Mouse (Mus musculus): ENCODE results near the gene Tdrkh. TPM values are rescaled to one million over a fixed set of nuclear protein-coding genes. Genes with fewer than 3 reads are reported as not detected.

The Tdrkh gene
- total RNA-seq, 2 experiments from 2014 or later: 41.3 to 47.2 TPM

DNA sequence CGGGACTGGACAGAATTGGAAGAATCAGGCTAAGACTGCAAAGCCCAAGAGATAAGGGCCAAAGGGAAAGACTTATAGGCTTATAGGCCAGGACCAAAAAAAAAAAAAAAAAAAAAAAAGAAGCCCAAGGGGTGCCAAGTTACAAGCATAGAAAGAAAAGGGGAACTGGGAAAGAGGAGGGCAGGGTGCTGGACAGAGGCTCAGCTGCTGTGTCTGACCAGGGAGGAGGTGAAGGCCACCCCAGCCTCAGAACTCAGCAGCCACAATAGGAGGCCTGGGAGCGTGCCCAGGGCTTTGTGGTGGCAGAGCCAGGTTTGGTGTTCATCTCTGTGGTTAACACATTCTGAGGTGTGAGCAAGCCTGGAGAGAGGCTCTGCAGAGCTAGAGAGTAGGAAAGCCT, 37.9 kb upstream of the Tdrkh start:
- Histone ChIP-seq H3K27ac (no peak overlapping the region), H3K4me3 (no peak overlapping the region)
- TF ChIP-seq CTCF (conservative IDR thresholded peaks at IDR 0.05): no peak
- no peak for DNase-seq (ENCODE audit: low spot score in 2 of 2)

DNA sequence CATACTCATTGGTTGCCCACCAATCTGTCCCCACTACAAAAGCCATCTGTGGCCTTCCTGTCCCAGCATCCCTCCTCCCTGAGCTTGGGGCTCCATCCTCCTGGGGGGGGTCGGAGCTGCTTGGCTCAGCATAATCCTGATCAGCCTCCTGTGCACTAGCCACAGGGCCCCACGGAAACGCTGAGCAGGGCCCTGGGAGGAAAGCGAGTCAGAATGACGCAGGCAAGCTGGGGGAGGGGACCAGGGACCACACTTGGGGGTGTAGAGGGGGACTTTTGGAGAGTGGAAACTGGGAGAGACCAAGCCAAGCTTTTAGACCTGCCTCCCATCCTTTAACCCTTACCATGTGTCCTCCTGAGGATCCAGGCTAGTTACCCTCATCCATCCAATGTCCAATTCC, 37.2 kb upstream of the Tdrkh start:
- TF ChIP-seq CTCF (conservative IDR thresholded peaks at IDR 0.05): no peak
- no peak for DNase-seq (ENCODE audit: low spot score in 2 of 2)
- Histone ChIP-seq H3K27ac (no peak overlapping the region), H3K4me3 (no peak overlapping the region)

DNA sequence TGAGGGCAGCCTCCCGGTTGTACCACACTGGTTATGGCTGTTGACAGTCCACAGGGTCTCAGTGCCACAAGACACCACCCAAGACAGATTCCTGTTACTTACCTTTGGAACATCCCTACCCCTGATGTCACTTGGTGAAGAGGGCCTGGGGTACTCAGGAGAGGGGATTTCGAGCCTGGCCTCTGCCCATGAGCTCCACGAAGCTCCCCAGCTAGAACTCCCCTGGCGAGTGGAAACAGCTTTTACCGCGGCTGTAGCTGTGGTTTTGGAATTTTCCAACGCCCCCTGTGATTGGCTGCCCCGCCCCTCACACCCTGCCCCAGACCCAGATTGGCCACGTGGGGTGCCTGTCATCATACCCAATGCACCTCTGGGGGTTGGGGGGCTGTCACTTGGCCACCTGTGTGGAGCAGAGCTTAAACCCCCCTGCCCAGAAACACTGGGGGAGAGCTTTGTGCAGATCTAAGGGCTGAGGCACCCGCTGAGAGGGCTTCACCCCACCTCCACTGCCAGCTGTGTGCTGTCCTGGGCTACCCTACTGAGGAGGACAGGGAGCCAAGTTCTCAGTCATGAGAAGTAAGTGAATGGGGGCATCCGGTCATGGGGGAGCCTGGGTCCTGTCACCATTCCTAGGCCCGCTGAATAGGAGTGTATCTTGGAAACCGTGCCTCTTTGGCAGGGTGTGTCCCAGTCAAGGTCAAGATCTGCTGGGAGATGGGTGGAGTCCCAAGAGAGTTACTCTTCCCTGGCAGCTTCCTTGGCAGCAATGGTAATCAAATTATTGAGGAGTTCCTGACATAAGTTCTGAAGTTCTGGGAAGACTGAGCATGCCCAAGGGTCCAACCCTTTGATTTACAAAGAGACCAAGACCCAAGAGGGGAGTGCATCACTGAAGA, 35.8 kb upstream of the Tdrkh start:
- Histone ChIP-seq H3K27ac (no peak overlapping the region), H3K4me3 (no peak overlapping the region)
- no peak for DNase-seq (ENCODE audit: low spot score in 2 of 2)
- no peak for TF ChIP-seq CTCF (conservative IDR thresholded peaks at IDR 0.05)

DNA sequence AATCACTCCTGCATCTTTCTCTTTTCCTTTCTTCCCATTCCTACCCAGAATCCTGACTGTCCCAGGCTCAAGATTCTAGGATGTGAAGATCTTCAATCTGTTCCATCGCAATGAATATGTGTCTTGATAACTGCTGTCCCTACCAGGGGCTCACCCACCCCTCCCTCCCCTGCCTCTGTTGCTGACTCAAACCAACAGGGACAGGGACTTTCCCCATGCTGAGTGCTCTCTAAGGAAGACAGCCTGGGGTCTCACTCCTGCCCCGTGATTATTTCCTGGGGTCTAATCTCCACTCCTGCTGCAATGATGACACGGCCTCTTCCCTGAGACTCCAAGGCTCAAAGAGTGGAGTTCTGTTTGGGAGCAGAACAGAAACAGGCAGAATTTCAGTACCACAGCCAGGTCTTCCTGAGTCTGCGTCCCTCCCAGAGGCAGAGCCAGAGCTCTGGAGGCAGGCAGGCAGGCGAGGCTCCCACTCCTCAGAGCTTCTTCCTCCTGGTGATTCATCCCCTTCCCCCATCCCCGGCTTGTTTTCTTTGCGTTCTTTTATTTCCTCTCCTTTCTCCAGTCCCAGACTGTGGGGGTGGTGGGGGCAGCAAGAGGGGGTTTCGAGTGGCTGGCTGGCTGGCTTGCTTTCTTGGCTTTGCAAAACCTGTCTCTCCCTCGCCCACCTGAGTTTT, 33.1 kb upstream of the Tdrkh start:
- TF ChIP-seq CTCF (conservative IDR thresholded peaks at IDR 0.05): no peak
- no peak for DNase-seq (ENCODE audit: low spot score in 2 of 2)
- H3K4me3 ChIP-seq: no peak overlapping the region

DNA sequence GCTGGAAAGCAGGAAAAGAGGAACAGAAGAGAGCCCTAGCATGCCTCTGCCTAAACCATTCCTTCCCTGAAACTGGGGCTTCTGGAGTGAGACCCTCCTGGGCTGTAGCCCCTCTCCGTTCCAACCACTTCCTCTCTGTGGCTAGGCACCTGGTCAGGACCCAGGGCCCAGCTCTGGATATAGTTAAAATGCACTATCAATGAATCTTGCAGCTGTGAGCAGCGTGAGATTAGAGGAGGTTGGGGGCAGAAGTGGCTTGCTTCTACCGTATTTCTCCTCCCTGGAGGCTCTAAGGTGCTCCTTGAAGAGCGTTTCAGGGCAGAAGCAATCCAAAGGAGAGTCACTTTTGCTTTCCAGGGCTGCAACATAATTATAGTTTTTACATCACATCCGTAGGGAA, 30.8 kb upstream of the Tdrkh start:
- DNase-seq (ENCODE audit: low spot score in 2 of 2): no peak
- no peak overlapping the region for H3K4me3 ChIP-seq
- TF ChIP-seq CTCF (conservative IDR thresholded peaks at IDR 0.05): no peak
- H3K27ac ChIP-seq: no peak overlapping the region

More for the DNA sequence above, 33.1 kb upstream of the Tdrkh start:
- no peak overlapping the region for H3K27ac ChIP-seq

DNA sequence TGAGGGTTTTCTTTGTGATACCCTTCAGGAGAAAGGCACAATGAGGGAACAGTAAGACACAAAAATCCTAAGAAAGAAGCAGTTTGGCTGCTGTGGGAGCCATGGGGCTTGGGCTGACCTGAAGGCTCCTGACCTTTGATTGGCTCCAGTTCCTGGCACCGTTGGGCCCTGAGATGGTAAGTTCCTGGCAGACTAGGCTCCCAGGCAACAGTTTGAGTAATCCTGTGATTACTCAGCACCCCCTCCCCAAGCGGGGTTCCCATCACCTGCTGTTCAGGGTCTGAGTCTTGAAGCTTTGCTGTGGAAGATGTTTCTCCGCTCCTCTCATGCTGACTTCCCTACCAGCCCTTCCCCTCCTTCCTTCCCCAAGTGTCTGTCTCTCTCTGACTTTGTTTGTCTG, 29.6 kb upstream of the Tdrkh start:
- H3K4me3 ChIP-seq: no peak overlapping the region
- no peak for DNase-seq (ENCODE audit: low spot score in 2 of 2)
- TF ChIP-seq CTCF (conservative IDR thresholded peaks at IDR 0.05): no peak
- no peak overlapping the region for H3K27ac ChIP-seq

DNA sequence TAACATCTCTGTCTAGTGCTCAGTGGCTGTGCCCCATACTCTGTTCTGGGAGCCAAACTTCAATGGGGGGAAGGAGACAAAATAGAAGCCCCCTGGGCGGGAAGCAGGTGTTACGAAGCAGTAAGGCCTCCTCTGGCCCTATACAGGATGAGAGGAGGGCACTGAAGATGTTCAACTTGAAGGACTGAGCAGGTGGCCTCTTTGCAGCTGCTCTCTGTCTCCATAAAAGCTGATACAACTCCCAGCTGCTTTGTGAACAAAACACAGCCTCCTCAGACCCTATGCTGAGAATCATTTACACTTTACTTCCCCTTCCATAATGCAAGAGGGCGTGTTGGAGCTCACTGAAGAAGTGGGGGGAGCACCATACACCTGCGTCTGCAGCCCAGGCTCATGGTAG, 26.4 kb upstream of the Tdrkh start:
- H3K4me3 ChIP-seq: no peak overlapping the region
- H3K27ac ChIP-seq: no peak overlapping the region
- TF ChIP-seq CTCF (conservative IDR thresholded peaks at IDR 0.05): no peak
- no peak for DNase-seq (ENCODE audit: low spot score in 2 of 2)

DNA sequence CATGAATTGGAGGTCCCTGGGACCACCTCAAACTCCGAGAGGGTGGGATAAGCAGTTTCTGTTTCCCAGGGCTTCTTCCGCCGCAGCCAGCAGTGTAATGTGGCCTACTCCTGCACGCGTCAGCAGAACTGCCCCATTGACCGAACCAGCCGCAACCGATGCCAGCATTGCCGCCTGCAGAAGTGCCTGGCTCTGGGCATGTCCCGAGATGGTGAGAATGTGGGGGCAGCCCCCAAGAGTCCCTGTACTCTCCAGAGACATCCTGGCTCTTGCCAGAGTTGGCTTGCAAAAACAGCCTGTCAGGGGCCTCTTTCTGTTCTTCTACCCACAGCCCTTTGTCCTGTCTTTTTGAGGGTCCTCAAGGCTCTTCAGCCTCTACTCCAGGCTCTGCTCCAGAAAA, 25.7 kb upstream of the Tdrkh start:
- Histone ChIP-seq H3K27ac (no peak overlapping the region), H3K4me3 (no peak overlapping the region)
- no peak for DNase-seq (ENCODE audit: low spot score in 2 of 2)
- no peak for TF ChIP-seq CTCF (conservative IDR thresholded peaks at IDR 0.05)

DNA sequence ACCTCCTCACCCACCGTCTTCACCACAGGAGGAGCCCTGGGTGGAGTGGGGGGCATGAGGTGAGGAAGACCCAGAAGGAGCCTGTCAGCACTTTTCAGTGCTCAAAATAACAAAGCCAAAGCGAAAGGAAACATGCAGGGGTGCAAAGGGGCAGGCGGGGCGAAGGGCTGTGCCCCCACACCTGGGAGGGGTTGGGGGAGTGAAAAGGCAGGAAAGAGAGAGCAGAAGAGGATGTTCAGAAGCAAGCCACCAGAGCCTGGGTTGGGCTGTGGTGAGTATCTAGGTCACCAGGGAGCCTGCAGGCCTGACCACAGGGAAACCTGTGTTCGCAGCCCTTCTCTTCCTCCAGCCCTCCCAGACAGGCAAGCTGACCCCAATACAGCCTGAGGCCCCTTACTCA, 25.0 kb upstream of the Tdrkh start:
- DNase-seq (ENCODE audit: low spot score in 2 of 2): no peak
- H3K27ac ChIP-seq: no peak overlapping the region
- H3K4me3 ChIP-seq: no peak overlapping the region
- no peak for TF ChIP-seq CTCF (conservative IDR thresholded peaks at IDR 0.05)

DNA sequence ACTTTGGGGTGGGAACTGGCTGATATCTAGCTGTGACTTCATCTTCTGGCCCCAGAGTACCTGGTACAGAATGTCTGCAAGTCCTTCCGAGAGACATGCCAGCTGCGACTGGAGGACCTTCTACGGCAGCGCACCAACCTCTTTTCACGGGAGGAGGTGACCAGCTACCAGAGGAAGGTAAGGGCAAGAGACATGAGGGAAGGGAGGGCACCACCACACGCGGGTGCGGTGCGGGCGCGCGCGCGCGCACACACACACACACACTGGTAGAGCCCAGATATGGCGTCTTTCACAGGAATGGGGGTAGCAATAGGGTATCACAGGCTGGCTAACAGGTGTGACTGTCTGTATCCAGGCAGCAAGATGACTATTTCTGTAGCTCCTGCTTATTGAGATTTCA, 23.7 kb upstream of the Tdrkh start:
- TF ChIP-seq CTCF (conservative IDR thresholded peaks at IDR 0.05): no peak
- no peak for DNase-seq (ENCODE audit: low spot score in 2 of 2)
- Histone ChIP-seq H3K4me3 (no peak overlapping the region), H3K27ac (no peak overlapping the region)

DNA sequence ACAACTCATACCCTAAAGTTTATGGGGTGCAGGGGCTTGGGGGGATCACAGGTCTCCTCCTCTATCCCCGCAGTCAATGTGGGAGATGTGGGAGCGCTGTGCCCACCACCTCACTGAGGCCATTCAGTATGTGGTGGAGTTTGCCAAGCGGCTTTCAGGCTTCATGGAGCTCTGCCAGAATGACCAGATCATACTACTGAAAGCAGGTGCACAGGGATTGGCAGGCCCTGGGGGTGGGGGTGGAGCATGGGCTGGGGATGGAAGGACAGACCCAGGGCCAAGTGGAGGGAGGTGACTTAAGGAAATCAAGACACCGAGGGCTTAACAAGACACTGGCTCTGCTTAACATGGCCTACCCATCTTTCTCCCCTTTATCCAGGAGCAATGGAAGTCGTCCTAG, 22.1 kb upstream of the Tdrkh start:
- no peak for TF ChIP-seq CTCF (conservative IDR thresholded peaks at IDR 0.05)
- no peak overlapping the region for H3K4me3 ChIP-seq
- no peak for DNase-seq (ENCODE audit: low spot score in 2 of 2)
- H3K27ac ChIP-seq: no peak overlapping the region

DNA sequence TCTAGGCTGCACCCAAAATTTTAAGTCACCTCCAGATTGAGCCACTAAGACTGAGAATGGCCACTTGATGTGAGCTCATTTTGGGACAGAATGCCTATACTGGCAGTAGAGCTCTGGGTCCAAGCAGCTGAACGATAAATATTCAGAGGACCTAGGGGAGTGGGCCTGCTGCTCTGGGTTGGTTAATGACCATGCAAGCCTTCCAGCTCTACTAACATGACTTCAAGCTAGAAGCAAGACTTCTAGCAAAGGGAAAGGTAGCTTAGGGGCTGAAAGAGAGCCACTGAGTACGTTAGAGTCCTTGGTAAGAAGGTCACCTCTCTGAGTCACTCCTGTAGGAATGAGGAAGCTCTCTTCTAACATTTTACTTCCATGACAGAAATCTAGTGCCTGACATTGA, 20.9 kb upstream of the Tdrkh start:
- DNase-seq (ENCODE audit: low spot score in 2 of 2): no peak
- Histone ChIP-seq H3K27ac (no peak overlapping the region), H3K4me3 (no peak overlapping the region)
- no peak for TF ChIP-seq CTCF (conservative IDR thresholded peaks at IDR 0.05)

DNA sequence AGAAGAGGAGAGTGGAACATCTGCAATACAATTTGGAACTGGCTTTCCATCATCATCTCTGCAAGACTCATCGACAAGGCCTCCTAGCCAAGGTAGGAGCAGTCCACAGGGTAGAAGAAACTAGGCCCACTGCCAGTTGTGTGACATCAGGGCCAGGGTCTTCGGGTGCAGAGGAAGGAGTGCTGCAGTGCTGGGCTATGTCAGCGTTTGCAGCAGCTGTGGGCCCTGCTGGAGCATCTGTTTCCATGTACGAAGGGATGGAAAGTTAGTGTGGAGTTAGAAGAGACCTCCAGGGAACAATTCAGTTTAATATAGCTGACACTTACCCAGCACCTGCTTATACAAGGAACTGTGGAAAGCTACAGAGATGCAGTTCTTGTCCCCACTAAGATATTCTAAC, 20.0 kb upstream of the Tdrkh start:
- no peak for DNase-seq (ENCODE audit: low spot score in 2 of 2)

DNA sequence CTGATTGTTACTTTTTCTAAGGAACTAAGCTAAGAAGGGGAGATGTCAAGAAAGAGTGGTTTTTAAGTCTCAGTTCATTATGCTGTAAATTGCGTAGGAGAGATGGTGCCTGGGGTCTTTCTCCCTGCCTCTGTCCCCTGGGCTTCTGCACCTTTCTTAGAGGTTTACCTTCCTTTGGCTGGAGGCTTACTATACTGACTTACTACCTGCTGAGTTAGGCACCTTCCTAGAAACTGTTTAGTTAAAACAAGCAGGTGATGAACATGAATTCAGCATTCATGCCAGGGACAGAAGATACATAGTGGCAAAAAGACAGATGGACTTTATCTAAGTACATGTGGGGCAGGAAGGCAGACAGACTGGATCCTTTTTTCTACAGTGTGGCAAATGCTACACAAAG, 16.7 kb upstream of the Tdrkh start:
- Histone ChIP-seq H3K4me3 (no peak overlapping the region), H3K27ac (no peak overlapping the region)
- no peak for DNase-seq (ENCODE audit: low spot score in 2 of 2)
- TF ChIP-seq CTCF (conservative IDR thresholded peaks at IDR 0.05): no peak

More for the DNA sequence above, 20.0 kb upstream of the Tdrkh start:
- H3K27ac ChIP-seq: no peak overlapping the region
- H3K4me3 ChIP-seq: no peak overlapping the region
- TF ChIP-seq CTCF (conservative IDR thresholded peaks at IDR 0.05): no peak

All from layer of hippocampus, adult 2 months (tissue).